Mouse (Mus musculus): ENCODE data around the gene Pak2.

- TF ChIP-seq CTCF (IDR thresholded peaks at IDR 0.05; ENCODE audit: extremely low read depth, insufficient read depth, insufficient read length, insufficient replicate concordance), result no peak
- no peak for TF ChIP-seq POLR2A (IDR thresholded peaks at IDR 0.05; ENCODE audit: low read depth, low read length)
Measured at GRCm38 (mm10) chr16:32076406-32076805, 2.7 kb downstream of the Pak2 start.

Data from spleen, adult 2 months (tissue).